Mouse (Mus musculus) adrenal gland, postnatal 0 days (tissue): ENCODE data around the gene Plscr4. TPM values are rescaled to one million over a fixed set of nuclear protein-coding genes. Genes with fewer than 3 reads are reported as not detected.

Experiments
- polyA plus RNA-seq: library from polyadenylated mRNA; unstranded; fragments of >200 nt; fragmentation: Nextera tagmentation; extraction: Ambion mirVana; gene quantifications from 2 replicates; pipeline ENCODE4 v1.2.1, GENCODE M21; 2015

Gene Plscr4
- 18.3 and 19.9 TPM in 2 replicates for polyA plus RNA-seq

GRCm38 (mm10) chr9:92457261-92458058 is at the start of gene Plscr4:
Gene Plscr4 (plus strand): TSS chr9:92457373.

Other genes with a start within 250 kb of the Plscr4 start
- 36.7 and 39.4 TPM in 2 replicates for gene Plscr1, start 207.6 kb upstream of the Plscr4 start, polyA plus RNA-seq
- gene Plscr2, start 181.8 kb upstream of the Plscr4 start, polyA plus RNA-seq: 13.1 and 19.4 TPM in 2 replicates
- gene 1700057G04Rik, start 148.0 kb upstream of the Plscr4 start, polyA plus RNA-seq: 0.19 TPM in 1 of 2 replicates, not detected in the other
- 38.2 and 79.9 TPM in 2 replicates for gene Plod2, start 84.8 kb downstream of the Plscr4 start, polyA plus RNA-seq